In the genomic region with DNA sequence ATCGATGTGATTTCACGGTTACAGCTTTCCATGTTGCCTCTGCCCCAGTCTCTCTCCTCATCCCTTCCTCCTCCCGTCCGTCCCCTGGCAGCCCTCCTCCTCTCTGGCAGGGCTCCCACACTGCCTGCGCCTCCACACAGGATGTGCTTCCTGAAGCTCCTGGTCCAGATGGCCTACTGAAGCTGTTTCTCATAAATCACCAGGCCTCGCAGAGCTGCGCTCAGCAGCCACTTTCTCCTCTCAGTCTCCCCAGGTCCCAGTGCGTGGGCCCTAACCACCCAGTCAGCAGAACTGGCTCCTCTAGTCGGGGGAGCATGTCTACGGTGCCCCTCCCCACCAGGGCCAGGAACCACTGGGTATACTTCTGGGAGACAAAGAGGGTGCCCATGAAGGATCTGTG, we compare ENCODE assay signal across 8 mouse cellular contexts.
DNase-seq lines count a peak whose midpoint lies in the region; ATAC-seq lines count a peak whose summit lies in the region.

No protein-coding gene starts in this region.

- no peaks in the 10 kb centered on the region for H3K9me3 ChIP-seq in embryonic facial prominence, embryonic 14.5 days (ENCODE audit: control insufficient read depth, low read length)
- no peaks in the 10 kb centered on the region for H3K9me3 ChIP-seq in heart, embryonic 13.5 days
- H3K9me3 ChIP-seq in liver, embryonic 11.5 days (ENCODE audit: control insufficient read depth, low read length), result no peaks in the 10 kb centered on the region
- H3K9me3 ChIP-seq in midbrain, embryonic 13.5 days, result no peaks in the 10 kb centered on the region

- no peaks in the 10 kb centered on the region for H3K36me3 ChIP-seq in embryonic facial prominence, embryonic 14.5 days (ENCODE audit: control insufficient read depth, insufficient read depth, low read length)
- H3K36me3 ChIP-seq in heart, embryonic 13.5 days, result no peaks in the 10 kb centered on the region
- no peaks in the 10 kb centered on the region for H3K36me3 ChIP-seq in liver, embryonic 11.5 days (ENCODE audit: control insufficient read depth, insufficient read depth, low read length)
- no peaks in the 10 kb centered on the region for H3K36me3 ChIP-seq in midbrain, embryonic 13.5 days

- H3K9ac ChIP-seq in embryonic facial prominence, embryonic 14.5 days (ENCODE audit: low read depth, low read length), result peak overlapping the region; percentile 14; the same call in 1 of the 2 replicates
- H3K9ac ChIP-seq in heart, embryonic 13.5 days, result no peak overlapping the region
- no peak overlapping the region for H3K9ac ChIP-seq in liver, embryonic 11.5 days (ENCODE audit: low read depth, low read length)
- H3K9ac ChIP-seq in midbrain, embryonic 13.5 days (replicated peaks), result no peak overlapping the region

- no peak overlapping the region for H3K4me2 ChIP-seq in embryonic facial prominence, embryonic 14.5 days (ENCODE audit: low read depth, low read length)
- H3K4me2 ChIP-seq in heart, embryonic 13.5 days, result no peak overlapping the region
- no peak overlapping the region for H3K4me2 ChIP-seq in liver, embryonic 11.5 days
- no peak overlapping the region for H3K4me2 ChIP-seq in midbrain, embryonic 13.5 days (replicated peaks)

- no peak overlapping the region for H3K4me3 ChIP-seq in embryonic facial prominence, embryonic 14.5 days (ENCODE audit: low read depth, low read length)
- H3K4me3 ChIP-seq in heart, embryonic 13.5 days, result no peak overlapping the region
- no peak overlapping the region for H3K4me3 ChIP-seq in liver, embryonic 11.5 days (ENCODE audit: low read depth, low read length)
- H3K4me3 ChIP-seq in midbrain, embryonic 13.5 days (replicated peaks), result no peak overlapping the region

- peaks cover 8% of the 10 kb centered on the region for H3K4me1 ChIP-seq in embryonic facial prominence, embryonic 14.5 days (ENCODE audit: control insufficient read depth, insufficient read depth, low read length)
- peaks cover 27% of the 10 kb centered on the region for H3K4me1 ChIP-seq in heart, embryonic 13.5 days
- H3K4me1 ChIP-seq in liver, embryonic 11.5 days (replicated peaks; ENCODE audit: control insufficient read depth, insufficient read depth, low read length), result no peaks in the 10 kb centered on the region
- no peaks in the 10 kb centered on the region for H3K4me1 ChIP-seq in midbrain, embryonic 13.5 days (replicated peaks)

- ATAC-seq in embryonic facial prominence, embryonic 14.5 days (ENCODE audit: low read depth), result peak; percentile 78; the same call in 1 of the 2 replicates
- ATAC-seq in heart, embryonic 13.5 days (ENCODE audit: extremely low read depth, insufficient number of reproducible peaks, low FRiP score, low TSS enrichment), result no peak
- 0 out of 2 replicates have a peak, but pooled peaks have one; percentile 29 for ATAC-seq in liver, embryonic 11.5 days (replicated peaks; ENCODE audit: low FRiP score)
- ATAC-seq in midbrain, embryonic 13.5 days, result no peak

- DNase-seq in thymus, postnatal 36 days, result peak; percentile 19 to 26
- no peak for DNase-seq in thymus, postnatal 0 days (ENCODE audit: low spot score)
- peak; percentile 88 for DNase-seq in embryonic facial prominence, embryonic 14.5 days (ENCODE audit: low spot score)
- DNase-seq in kidney, postnatal 4 days, result peak; percentile 84 to 89
- no peak for DNase-seq in liver, embryonic 11.5 days (ENCODE audit: low spot score)
- DNase-seq in right cerebral cortex, postnatal 4 days, result peak; percentile 57

- 37% methylated on average over 10 of the region's 10 CpGs for WGBS in embryonic facial prominence, embryonic 14.5 days
- WGBS in heart, embryonic 13.5 days, result 39% methylated on average over 10 of the region's 10 CpGs
- 60% methylated on average over 10 of the region's 10 CpGs for WGBS in liver, embryonic 11.5 days
- 69% methylated on average over 10 of the region's 10 CpGs for WGBS in midbrain, embryonic 13.5 days

- peak overlapping the region; percentile 63 for H3K27ac ChIP-seq in embryonic facial prominence, embryonic 14.5 days (replicated peaks; ENCODE audit: low read depth, low read length)
- peak overlapping the region; percentile 81 for H3K27ac ChIP-seq in heart, embryonic 13.5 days (replicated peaks)
- no peak overlapping the region; the same call in 1 of the 2 replicates for H3K27ac ChIP-seq in liver, embryonic 11.5 days (ENCODE audit: low read depth, low read length)
- no peak overlapping the region for H3K27ac ChIP-seq in midbrain, embryonic 13.5 days

- no peaks in the 10 kb centered on the region; the same call in 1 of the 2 replicates for H3K27me3 ChIP-seq in embryonic facial prominence, embryonic 14.5 days (replicated peaks; ENCODE audit: control insufficient read depth, insufficient read depth, low read length)
- no peaks in the 10 kb centered on the region; the same call in 1 of the 2 replicates for H3K27me3 ChIP-seq in heart, embryonic 13.5 days (replicated peaks)
- H3K27me3 ChIP-seq in liver, embryonic 11.5 days (replicated peaks; ENCODE audit: control insufficient read depth, insufficient read depth, low read length), result no peaks in the 10 kb centered on the region
- H3K27me3 ChIP-seq in midbrain, embryonic 13.5 days, result no peaks in the 10 kb centered on the region

Comparison
In these comparisons a context has a peak if more than half of its experiments do, and no peak if none do; other contexts are left out.
1. DNase-seq: peak in thymus, postnatal 36 days (2 of 2), embryonic facial prominence, embryonic 14.5 days (single experiment), kidney, postnatal 4 days (2 of 2) and right cerebral cortex, postnatal 4 days (single experiment); none in thymus, postnatal 0 days (single experiment) and liver, embryonic 11.5 days (single experiment).
2. ATAC-seq: peak in embryonic facial prominence, embryonic 14.5 days (single experiment) and liver, embryonic 11.5 days (single experiment); none in heart, embryonic 13.5 days (single experiment) and midbrain, embryonic 13.5 days (single experiment).
3. H3K27ac ChIP-seq: peak in embryonic facial prominence, embryonic 14.5 days (single experiment) and heart, embryonic 13.5 days (single experiment); none in liver, embryonic 11.5 days (single experiment) and midbrain, embryonic 13.5 days (single experiment).